Mouse (Mus musculus) cerebellum, adult 9-11 months (tissue): ENCODE data around the gene Slc1a7.

Source experiments
- DNase-seq: peaks from one replicate; pipeline ENCODE4 v3.0.0; 2022

The Slc1a7 gene

GRCm38 (mm10) chr4:108015067-108015765 is 47.1 kb downstream of the Slc1a7 start:
- no peak for DNase-seq

DNA sequence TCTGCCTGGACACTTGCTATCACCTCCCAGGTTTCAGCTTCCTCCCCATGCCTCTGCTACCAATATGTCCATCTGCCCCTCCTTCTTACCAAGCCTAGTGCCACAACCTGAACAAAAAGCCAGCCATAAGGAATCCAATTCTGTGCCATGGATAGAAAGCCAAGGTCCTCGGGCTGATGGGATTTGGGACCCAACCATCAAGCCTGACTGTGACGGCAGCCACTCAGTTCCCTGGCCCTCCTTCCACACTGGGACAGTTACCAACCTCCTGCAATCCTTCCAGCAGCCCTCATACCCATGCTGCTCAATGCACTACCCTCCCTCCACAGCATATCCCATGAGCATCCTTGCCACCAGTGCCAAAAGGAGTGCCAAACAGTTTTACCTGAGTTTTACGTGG is 48.2 kb downstream of the Slc1a7 start:
- peak; percentile 59 for DNase-seq

DNA sequence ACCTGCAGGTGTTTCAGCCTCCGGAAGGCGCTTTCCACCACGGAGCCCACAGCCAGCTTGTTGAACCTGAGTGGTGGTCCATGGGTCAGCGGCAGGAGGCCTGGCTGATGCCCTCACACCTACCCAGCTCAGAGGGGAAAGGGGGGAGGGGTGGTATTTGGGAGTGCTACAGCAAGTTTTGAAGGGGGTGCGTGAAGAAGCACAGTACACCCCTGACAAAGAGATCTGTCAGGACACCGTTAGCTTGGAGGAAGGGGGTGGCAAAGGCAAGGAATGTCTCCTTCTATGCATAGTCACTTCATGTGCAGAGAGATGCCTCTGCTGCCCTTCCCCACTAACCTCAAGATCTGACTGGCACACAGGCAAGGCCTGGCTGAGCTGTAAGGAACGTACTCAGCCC is 49.7 kb downstream of the Slc1a7 start:
- DNase-seq: no peak

DNA sequence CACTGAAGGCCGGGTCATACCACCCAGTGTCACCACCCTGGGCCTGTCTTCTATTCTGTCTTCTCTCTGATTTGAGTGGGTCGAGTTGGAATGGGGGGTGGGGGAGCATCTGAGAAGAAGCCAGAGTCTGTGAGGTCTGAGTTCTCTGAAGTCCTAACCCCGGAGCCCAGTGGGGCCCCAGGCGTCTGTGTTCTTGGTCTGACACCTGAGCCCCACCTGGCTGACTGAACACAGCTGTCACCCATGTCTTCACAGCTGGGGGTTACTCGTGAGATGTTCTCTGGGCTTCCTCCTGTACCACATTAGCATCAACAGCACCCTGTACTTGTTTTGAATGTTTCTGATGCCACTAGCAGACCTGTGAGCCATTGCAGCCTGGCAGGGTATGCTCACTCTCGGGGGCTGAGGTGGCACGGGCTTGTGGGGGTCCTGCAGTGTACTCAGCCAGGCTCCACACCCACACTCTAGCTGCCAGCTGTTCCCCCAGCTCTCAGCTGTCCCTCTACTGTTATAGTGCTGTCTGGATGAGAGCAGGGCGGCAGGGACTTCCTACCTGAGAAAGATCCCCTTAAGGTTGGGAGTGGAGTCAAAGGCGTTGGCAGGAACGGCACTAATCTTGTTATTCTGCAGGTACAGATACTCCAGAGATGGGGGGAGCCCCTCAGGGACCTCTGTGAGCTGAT is 50.2 kb downstream of the Slc1a7 start:
- no peak for DNase-seq

DNA sequence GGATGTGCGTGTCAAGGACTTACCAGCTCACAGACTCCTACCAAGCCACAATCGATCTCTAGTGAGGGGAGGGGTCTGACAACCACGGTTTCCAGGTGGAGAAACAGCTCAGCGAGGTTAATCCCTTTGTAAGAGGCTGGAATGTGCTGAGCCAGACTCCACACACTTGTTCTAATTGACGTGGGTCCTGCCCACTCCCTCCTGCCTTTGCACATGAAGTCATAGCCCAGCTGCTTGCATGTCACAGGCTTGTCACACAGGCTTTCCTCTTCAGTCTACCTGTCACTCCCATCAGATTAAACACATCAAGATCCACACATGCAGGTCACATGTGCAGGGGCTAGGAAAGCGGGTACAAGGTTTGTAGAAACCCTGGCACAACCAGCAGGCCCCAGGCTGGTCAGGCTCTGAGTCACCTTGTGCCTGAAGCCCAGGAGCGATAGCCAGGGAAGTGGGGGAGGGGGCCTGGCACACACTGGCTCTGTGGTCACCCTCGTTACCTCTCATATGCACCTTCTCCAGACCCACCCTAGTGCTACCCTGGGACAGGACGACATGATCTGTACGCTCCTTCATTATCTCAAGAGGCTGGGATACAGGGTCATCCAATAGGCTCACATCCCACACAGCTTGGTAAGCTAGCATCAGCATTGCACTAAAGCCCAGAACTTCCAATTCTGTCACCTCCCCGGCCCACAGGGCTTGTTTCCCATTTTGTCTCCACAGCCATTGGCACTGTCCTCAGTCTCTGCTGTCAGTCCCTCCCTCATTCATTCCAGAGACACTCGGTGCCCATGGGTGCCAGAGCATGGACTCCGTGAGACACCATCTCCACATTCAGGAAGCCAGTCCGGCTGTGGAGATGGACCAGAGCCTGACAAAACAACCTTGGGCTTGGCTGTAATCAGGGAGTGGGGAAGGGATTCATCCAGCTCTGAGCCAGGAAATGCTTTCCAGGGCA is 51.1 kb downstream of the Slc1a7 start:
- DNase-seq: no peak

DNA sequence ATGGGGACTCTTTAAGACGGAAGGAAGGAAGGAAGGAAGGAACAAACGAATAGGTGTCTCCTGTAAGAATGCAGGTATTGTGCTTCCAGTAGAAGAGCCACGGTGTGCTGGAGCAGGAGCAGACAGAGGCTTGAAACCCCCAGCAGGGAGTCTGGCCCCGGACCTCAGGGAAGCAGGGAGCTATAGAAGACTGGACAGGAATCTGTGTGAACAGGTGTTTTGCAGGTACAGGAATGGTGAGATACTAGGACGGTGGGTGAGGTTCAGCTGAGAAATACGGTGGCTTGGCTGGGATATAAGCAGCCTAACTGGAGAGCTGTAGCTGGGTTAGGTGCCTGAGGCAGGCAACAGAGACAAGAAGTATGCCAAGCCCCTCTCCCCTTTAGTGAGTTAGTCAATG is 52.0 kb downstream of the Slc1a7 start:
- DNase-seq: no peak

- no peak for DNase-seq
Observed at GRCm38 (mm10) chr4:108023186-108023585, 55.1 kb downstream of the Slc1a7 start.

GRCm38 (mm10) chr4:108024641-108025040 is 56.5 kb downstream of the Slc1a7 start:
- no peak for DNase-seq

GRCm38 (mm10) chr4:108025269-108025668 is 57.1 kb downstream of the Slc1a7 start:
- DNase-seq: no peak

DNA sequence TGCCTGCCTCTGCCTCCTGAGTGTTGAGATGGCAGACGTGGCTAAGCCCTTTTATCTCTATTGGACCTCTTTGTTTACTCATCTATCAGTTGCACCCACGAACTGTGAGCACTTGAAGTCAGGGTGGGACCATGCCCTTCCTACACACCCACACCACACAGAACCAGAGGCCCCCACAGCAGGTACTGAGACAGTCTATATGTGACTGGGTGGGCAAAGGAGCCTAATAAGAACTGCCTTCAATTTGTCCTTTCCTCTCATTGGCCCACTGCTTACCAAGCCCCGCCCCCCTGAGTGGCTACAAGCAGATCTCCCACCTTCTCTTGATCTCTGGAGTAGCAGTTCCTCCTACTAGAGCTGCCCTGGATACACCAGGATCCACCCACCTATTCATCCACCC is 58.1 kb downstream of the Slc1a7 start:
- DNase-seq: no peak

GRCm38 (mm10) chr4:108030888-108031501 is 62.9 kb downstream of the Slc1a7 start:
- no peak for DNase-seq

DNA sequence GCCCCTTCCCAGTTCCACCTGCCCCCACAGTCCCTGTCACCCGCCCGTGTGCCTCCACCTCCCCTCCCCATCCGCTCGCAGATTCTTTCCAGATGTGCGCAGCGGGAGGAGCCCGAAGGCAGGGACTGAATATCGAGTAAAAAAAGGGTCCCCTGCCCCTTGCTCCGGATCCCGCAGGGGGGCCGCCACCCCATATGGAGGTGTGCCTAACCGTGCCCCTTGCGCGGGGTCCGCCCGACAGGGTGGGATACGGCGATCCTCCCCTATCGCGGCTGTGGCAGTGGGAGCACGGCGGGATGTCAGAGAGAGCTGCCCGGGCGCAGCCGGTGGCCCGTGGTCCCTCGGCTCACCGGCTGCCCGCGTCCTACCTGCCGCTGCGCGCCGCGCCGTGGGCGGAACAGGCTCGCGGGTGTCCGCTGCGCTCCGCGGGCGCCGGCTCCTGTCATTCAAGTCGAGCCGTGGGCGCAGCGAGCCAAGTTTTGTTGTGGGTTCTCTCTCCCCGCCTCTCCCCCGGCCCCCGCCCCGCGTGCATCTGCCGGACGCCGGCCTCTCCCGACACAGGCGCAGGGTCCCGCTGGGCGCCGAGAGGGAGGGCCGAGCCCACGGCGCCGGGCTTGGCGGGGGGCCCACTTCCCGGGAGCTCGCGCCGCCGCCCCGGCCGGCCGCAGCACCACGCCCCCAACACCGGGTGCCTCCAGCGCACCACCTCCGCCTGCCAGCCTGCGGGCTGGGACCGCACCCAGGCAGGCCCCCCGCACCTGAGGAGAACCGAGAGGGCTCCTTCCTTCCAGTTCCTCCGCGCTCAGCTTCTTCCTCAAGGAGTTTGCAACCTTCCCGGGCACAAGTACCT is 63.6 kb downstream of the Slc1a7 start:
- DNase-seq: no peak

DNA sequence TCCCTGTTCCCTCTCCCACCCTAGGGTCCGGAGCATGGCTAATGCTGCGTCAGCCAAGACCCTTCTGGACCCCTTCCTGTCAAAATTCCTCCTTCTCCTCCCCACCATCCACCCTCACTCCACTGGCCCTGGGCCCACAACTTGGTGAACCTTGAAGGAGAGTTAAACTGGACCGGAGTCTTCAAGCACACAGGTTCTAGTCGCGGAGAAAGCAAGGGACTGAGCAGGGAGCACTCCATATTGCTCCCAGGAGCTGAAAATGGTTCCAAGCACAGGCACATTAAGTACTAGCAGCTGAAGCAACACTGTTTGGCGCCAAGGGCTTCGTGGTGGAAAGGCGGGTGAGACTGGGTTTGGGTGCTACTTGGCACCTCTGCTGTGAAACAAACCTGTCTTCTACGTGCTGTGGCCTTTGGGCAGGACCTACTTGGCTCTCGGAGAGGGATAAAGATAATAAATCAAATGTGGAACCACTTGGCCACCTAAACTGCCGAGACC is 64.3 kb downstream of the Slc1a7 start:
- no peak for DNase-seq

GRCm38 (mm10) chr4:108033041-108033764 is 65.1 kb downstream of the Slc1a7 start:
- no peak for DNase-seq

DNA sequence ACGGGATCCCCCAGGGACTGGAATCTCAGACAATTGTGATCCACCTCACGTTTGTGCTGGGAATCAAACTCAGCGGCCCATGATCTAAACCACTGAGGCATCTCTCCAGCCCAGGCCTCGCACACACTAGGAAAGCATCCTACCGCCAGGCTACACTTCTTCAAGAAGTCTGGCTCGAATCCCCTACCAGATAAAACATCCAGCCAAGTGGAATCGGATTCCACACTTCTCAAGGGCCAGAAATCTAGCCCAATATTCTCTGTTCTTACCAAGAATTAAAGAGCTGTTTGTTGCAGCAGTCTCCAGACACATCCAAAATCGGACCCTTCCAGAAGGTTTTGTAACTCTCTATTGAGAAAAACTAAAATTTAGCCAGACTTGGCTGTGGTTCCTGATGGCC is 68.9 kb downstream of the Slc1a7 start:
- no peak for DNase-seq

- no peak for DNase-seq
Observed at GRCm38 (mm10) chr4:108045136-108046107, 77.3 kb downstream of the Slc1a7 start.

- no peak for DNase-seq
Observed at GRCm38 (mm10) chr4:108046136-108046535, 78.0 kb downstream of the Slc1a7 start.

DNA sequence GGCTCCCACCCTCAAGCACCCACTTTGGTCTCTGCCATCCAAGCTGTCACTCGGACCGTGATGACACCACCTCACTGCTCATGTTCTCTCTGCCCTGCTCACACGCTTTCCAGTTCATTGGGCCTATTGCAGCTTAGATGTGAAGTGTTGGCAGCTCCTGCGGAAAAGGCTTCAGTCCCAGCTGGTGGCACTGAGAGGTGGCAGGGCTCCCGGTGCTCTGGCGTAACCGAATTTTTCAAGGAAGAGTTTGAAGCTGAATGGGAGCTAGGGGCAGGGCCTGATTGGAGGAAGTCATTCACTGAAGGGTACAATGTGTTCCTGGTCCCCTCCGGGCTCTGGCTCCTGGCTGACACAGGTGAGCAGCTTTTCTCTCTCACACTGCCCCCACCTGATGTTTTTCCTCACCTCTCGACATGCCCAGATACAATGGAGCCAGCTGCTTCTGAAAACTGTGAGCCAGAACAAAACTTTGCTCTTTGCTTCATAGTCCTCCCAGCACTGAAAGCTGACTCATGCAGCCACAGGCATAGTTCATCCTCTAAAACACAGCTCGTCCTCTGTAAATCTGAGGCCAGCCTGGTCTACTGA is 83.6 kb downstream of the Slc1a7 start:
- DNase-seq: peak; percentile 80

GRCm38 (mm10) chr4:108052673-108053072 is 84.5 kb downstream of the Slc1a7 start:
- no peak for DNase-seq

GRCm38 (mm10) chr4:108055873-108056272 is 87.7 kb downstream of the Slc1a7 start:
- no peak for DNase-seq
